ENCODE assay signal across 20 mouse cellular contexts in the genomic region with DNA sequence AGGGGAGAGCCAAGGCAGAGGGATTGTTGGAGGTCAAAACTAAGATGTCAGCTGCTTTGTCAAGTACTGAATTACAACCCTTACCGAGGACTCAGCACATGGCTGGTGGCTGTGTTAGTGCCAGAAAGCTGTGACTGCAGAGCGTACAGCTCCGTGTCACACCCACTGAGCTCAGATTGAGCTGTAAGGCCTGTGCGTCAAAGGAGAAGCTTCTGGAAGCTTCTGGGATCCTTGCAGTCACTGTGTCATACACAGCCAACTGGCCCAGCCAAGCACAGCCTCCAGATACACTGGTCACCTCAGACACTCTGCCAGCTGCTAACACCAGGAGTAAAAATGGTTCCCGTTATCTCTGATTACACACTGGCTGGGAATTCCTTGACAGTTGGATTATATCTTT. TPM values are rescaled to one million over a fixed set of nuclear protein-coding genes. Genes with fewer than 3 reads are reported as not detected.
DNase-seq lines count a peak whose midpoint lies in the region; ATAC-seq and TF ChIP-seq lines count a peak whose summit lies in the region.
"Had no signal": no experiment of that assay in that cellular context is flagged by ENCODE, and none has a peak within 500 bp of the region (broad histone marks: within the 10 kb centered on the region; RNA-seq: fewer than 3 reads in every experiment).

No protein-coding gene starts in this region.

- 0 out of 2 replicates have a peak, but pooled peaks cover 2% of the 10 kb centered on the region for H3K4me1 ChIP-seq in heart, embryonic 11.5 days (ENCODE audit: control insufficient read depth, insufficient read depth, low read length)
- H3K4me1 ChIP-seq in embryonic facial prominence, embryonic 15.5 days: peaks cover 52% of the 10 kb centered on the region
- H3K4me1 ChIP-seq in heart, postnatal 0 days (ENCODE audit: control insufficient read depth, insufficient read depth): no peaks in the 10 kb centered on the region
- peaks cover 56% of the 10 kb centered on the region for H3K4me1 ChIP-seq in limb, embryonic 12.5 days (replicated peaks)
- no peaks in the 10 kb centered on the region for H3K4me1 ChIP-seq in midbrain, embryonic 14.5 days (ENCODE audit: control insufficient read depth, insufficient read depth, low read length)

- TF ChIP-seq CTCF in heart, postnatal 0 days (IDR thresholded peaks at IDR 0.05; ENCODE audit: low read depth): no peak

- no peaks in the 10 kb centered on the region for H3K36me3 ChIP-seq in heart, embryonic 11.5 days (ENCODE audit: control insufficient read depth, insufficient read depth, low read length)
- H3K36me3 ChIP-seq in embryonic facial prominence, embryonic 15.5 days: no peaks in the 10 kb centered on the region
- no peaks in the 10 kb centered on the region for H3K36me3 ChIP-seq in heart, postnatal 0 days (replicated peaks; ENCODE audit: control insufficient read depth, insufficient read depth, low read length)
- H3K36me3 ChIP-seq in limb, embryonic 12.5 days: no peaks in the 10 kb centered on the region
- no peaks in the 10 kb centered on the region for H3K36me3 ChIP-seq in midbrain, embryonic 14.5 days (ENCODE audit: control insufficient read depth, insufficient read depth, low read length)
- H3K36me3 ChIP-seq: midbrain, embryonic 12.5 days had no signal

- no peak overlapping the region for H3K27ac ChIP-seq in heart, embryonic 11.5 days (ENCODE audit: low read depth, low read length)
- peak overlapping the region; percentile 83; the same call in 1 of the 2 replicates for H3K27ac ChIP-seq in embryonic facial prominence, embryonic 15.5 days (replicated peaks)
- no peak overlapping the region for H3K27ac ChIP-seq in heart, postnatal 0 days (ENCODE audit: low read depth)
- peak overlapping the region; percentile 87; the same call in 1 of the 2 replicates for H3K27ac ChIP-seq in limb, embryonic 12.5 days
- H3K27ac ChIP-seq in midbrain, embryonic 14.5 days (replicated peaks; ENCODE audit: low read depth, low read length): no peak overlapping the region
- H3K27ac ChIP-seq: midbrain, embryonic 12.5 days had no signal

- no peaks in the 10 kb centered on the region for H3K9me3 ChIP-seq in heart, embryonic 11.5 days (replicated peaks; ENCODE audit: control insufficient read depth, low read length)
- H3K9me3 ChIP-seq in embryonic facial prominence, embryonic 15.5 days (replicated peaks): no peaks in the 10 kb centered on the region
- H3K9me3 ChIP-seq in heart, postnatal 0 days (replicated peaks; ENCODE audit: control insufficient read depth, low read length): no peaks in the 10 kb centered on the region
- H3K9me3 ChIP-seq in limb, embryonic 12.5 days: no peaks in the 10 kb centered on the region
- no peaks in the 10 kb centered on the region for H3K9me3 ChIP-seq in midbrain, embryonic 14.5 days (ENCODE audit: control insufficient read depth, low read length)
- H3K9me3 ChIP-seq: midbrain, embryonic 12.5 days had no signal

- no peak overlapping the region for H3K9ac ChIP-seq in heart, embryonic 11.5 days (ENCODE audit: low read depth, low read length)
- H3K9ac ChIP-seq in embryonic facial prominence, embryonic 15.5 days: no peak overlapping the region
- H3K9ac ChIP-seq in heart, postnatal 0 days (replicated peaks; ENCODE audit: low read depth, low read length): no peak overlapping the region
- no peak overlapping the region for H3K9ac ChIP-seq in limb, embryonic 12.5 days (replicated peaks)
- H3K9ac ChIP-seq in midbrain, embryonic 14.5 days (replicated peaks; ENCODE audit: low read length): no peak overlapping the region
- H3K9ac ChIP-seq: forebrain, postnatal 0 days; midbrain, embryonic 12.5 days had no signal

- peak; percentile 13 to 45 for DNase-seq in heart, adult 18-20 months
- DNase-seq in heart, postnatal 0 days (ENCODE audit: low spot score): no peak
- no peak for DNase-seq in adrenal gland, postnatal 25 days
- DNase-seq in midbrain, embryonic 14.5 days: no peak
- DNase-seq: cerebellum, postnatal 10 days; embryo, embryonic 11 days; forebrain, postnatal 0 days; kidney, adult 9 months; lung, adult 18-20 months; right cerebral cortex, postnatal 4 days; thymus, postnatal 4 days had no signal

- H3K4me3 ChIP-seq in heart, embryonic 11.5 days (ENCODE audit: low read depth, low read length): no peak overlapping the region
- no peak overlapping the region for H3K4me3 ChIP-seq in embryonic facial prominence, embryonic 15.5 days (replicated peaks)
- H3K4me3 ChIP-seq in heart, postnatal 0 days (ENCODE audit: low read depth, low read length): no peak overlapping the region
- no peak overlapping the region for H3K4me3 ChIP-seq in limb, embryonic 12.5 days (replicated peaks)
- H3K4me3 ChIP-seq in midbrain, embryonic 14.5 days (replicated peaks; ENCODE audit: low read depth, low read length): no peak overlapping the region
- H3K4me3 ChIP-seq: midbrain, embryonic 12.5 days had no signal

- H3K27me3 ChIP-seq in heart, embryonic 11.5 days (ENCODE audit: control insufficient read depth, insufficient read depth, low read length): no peaks in the 10 kb centered on the region
- no peaks in the 10 kb centered on the region for H3K27me3 ChIP-seq in embryonic facial prominence, embryonic 15.5 days
- H3K27me3 ChIP-seq in heart, postnatal 0 days (ENCODE audit: control insufficient read depth, insufficient read depth, low read length): no peaks in the 10 kb centered on the region
- H3K27me3 ChIP-seq in limb, embryonic 12.5 days: no peaks in the 10 kb centered on the region
- no peaks in the 10 kb centered on the region for H3K27me3 ChIP-seq in midbrain, embryonic 14.5 days (ENCODE audit: control insufficient read depth, insufficient read depth, low read length)
- H3K27me3 ChIP-seq: midbrain, embryonic 12.5 days; Patski had no signal

- TF ChIP-seq EP300 in heart, postnatal 0 days (IDR thresholded peaks at IDR 0.05; ENCODE audit: low read depth): no peak

- no peak for ATAC-seq in heart, embryonic 11.5 days (replicated peaks; ENCODE audit: insufficient number of reproducible peaks, low FRiP score, low TSS enrichment)
- ATAC-seq in embryonic facial prominence, embryonic 15.5 days (ENCODE audit: insufficient number of reproducible peaks, low FRiP score, low TSS enrichment, low read depth): no peak
- peak; percentile 41 for ATAC-seq in heart, postnatal 0 days (ENCODE audit: insufficient read depth, low read depth)
- no peak for ATAC-seq in limb, embryonic 12.5 days (ENCODE audit: insufficient number of reproducible peaks, insufficient read depth, low FRiP score, low TSS enrichment, low read depth)
- ATAC-seq in midbrain, embryonic 14.5 days (ENCODE audit: low FRiP score, low TSS enrichment): no peak
- ATAC-seq: activated CD4-positive, CD25-positive, alpha-beta regulatory T cell, adult 4 months; forebrain, postnatal 0 days; Patski had no signal

- WGBS in heart, embryonic 11.5 days (ENCODE audit: insufficient replicate concordance): 62% methylated on average over 5 of the region's 5 CpGs
- WGBS in embryonic facial prominence, embryonic 15.5 days: 56% methylated on average over 5 of the region's 5 CpGs
- WGBS in heart, postnatal 0 days: 57% methylated on average over 5 of the region's 5 CpGs
- 80% methylated on average over 5 of the region's 5 CpGs for WGBS in limb, embryonic 12.5 days
- WGBS in midbrain, embryonic 14.5 days: 71% methylated on average over 5 of the region's 5 CpGs

- no peak overlapping the region for H3K4me2 ChIP-seq in heart, embryonic 11.5 days
- H3K4me2 ChIP-seq in embryonic facial prominence, embryonic 15.5 days (replicated peaks): no peak overlapping the region
- no peak overlapping the region for H3K4me2 ChIP-seq in heart, postnatal 0 days (ENCODE audit: low read depth, low read length)
- H3K4me2 ChIP-seq in limb, embryonic 12.5 days: no peak overlapping the region
- H3K4me2 ChIP-seq in midbrain, embryonic 14.5 days (ENCODE audit: low read length): no peak overlapping the region
- H3K4me2 ChIP-seq: midbrain, embryonic 12.5 days had no signal

RNA-seq across cellular contexts. Expression of a gene that starts 39.8 kb away (rescaled TPM):
- total RNA-seq in heart, adult 18-20 months (2021): not detected
- polyA plus RNA-seq in heart, embryonic 11.5 days (2014; fragmentation: Nextera tagmentation; extraction: Ambion mirVana): 50.3 and 56.9 TPM in 2 replicates
- 472 and 489 TPM in 2 replicates for polyA plus RNA-seq in embryonic facial prominence, embryonic 15.5 days (2015; fragmentation: Nextera tagmentation; extraction: Ambion mirVana)
- total RNA-seq in heart, postnatal 0 days (2014; rRNA removed; ENCODE audit: low replicate concordance): not detected in 2 replicates
- 0.34 and 0.60 TPM in 2 replicates for polyA plus RNA-seq in heart, postnatal 0 days (2015; fragmentation: Nextera tagmentation; extraction: Ambion mirVana)
- 302 and 358 TPM in 2 replicates for polyA plus RNA-seq in limb, embryonic 12.5 days (2016; fragmentation: Nextera tagmentation; extraction: Ambion mirVana)
- 8.4 and 9.5 TPM in 2 replicates for total RNA-seq in adrenal gland, postnatal 25 days (2021)
- polyA plus RNA-seq in midbrain, embryonic 14.5 days (2014; fragmentation: Nextera tagmentation; extraction: Ambion mirVana): 34.8 and 35.1 TPM in 2 replicates
- total RNA-seq: liver, adult 2 months; neutrophil, adult 5-6 weeks had no signal
- polyA plus RNA-seq: activated CD4-positive, CD25-positive, alpha-beta regulatory T cell, adult 4 months; C2C12; liver, adult 2 months; Patski had no signal

RNA-seq across cellular contexts. Expression of a gene that starts 59.2 kb away (rescaled TPM):
- total RNA-seq in heart, adult 18-20 months (2021): 10 to 100 TPM; 22.0 to 22.6 TPM
- 33.4 and 38.2 TPM in 2 replicates for polyA plus RNA-seq in heart, embryonic 11.5 days (2014; fragmentation: Nextera tagmentation; extraction: Ambion mirVana)
- 26.2 and 27.2 TPM in 2 replicates for polyA plus RNA-seq in embryonic facial prominence, embryonic 15.5 days (2015; fragmentation: Nextera tagmentation; extraction: Ambion mirVana)
- 17.7 and 21.1 TPM in 2 replicates for total RNA-seq in heart, postnatal 0 days (2014; rRNA removed; ENCODE audit: low replicate concordance)
- polyA plus RNA-seq in heart, postnatal 0 days (2015; fragmentation: Nextera tagmentation; extraction: Ambion mirVana): 12.1 and 14.4 TPM in 2 replicates
- polyA plus RNA-seq in limb, embryonic 12.5 days (2016; fragmentation: Nextera tagmentation; extraction: Ambion mirVana): 53.2 and 55.9 TPM in 2 replicates
- total RNA-seq in adrenal gland, postnatal 25 days (2021): 63.1 and 64.0 TPM in 2 replicates
- 40.2 and 62.3 TPM in 2 replicates for polyA plus RNA-seq in midbrain, embryonic 14.5 days (2014; fragmentation: Nextera tagmentation; extraction: Ambion mirVana)

Comparison
In these comparisons a context has a peak if more than half of its experiments do, and no peak if none do; other contexts are left out.
1. DNase-seq: peak in heart, adult 18-20 months (2 of 2); none in heart, postnatal 0 days (single experiment), adrenal gland, postnatal 25 days (single experiment) and midbrain, embryonic 14.5 days (single experiment).
2. RNA of a gene that starts 39.8 kb away (polyA plus RNA-seq): 472 to 489 TPM in embryonic facial prominence, embryonic 15.5 days, 302 to 358 TPM in limb, embryonic 12.5 days, 50.3 to 56.9 TPM in heart, embryonic 11.5 days and 34.8 to 35.1 TPM in midbrain, embryonic 14.5 days; 0.34 to 0.60 TPM in heart, postnatal 0 days; every median in the first group is over 10 times any median in the second.
3. H3K27ac ChIP-seq: peak in embryonic facial prominence, embryonic 15.5 days (single experiment) and limb, embryonic 12.5 days (single experiment); none in heart, embryonic 11.5 days (single experiment), heart, postnatal 0 days (single experiment) and midbrain, embryonic 14.5 days (single experiment).